Mouse (Mus musculus): ENCODE data around the gene Gm10778.
A peak's percentile ranks its signal among the peaks of the same experiment; 100 is the strongest.

DNA sequence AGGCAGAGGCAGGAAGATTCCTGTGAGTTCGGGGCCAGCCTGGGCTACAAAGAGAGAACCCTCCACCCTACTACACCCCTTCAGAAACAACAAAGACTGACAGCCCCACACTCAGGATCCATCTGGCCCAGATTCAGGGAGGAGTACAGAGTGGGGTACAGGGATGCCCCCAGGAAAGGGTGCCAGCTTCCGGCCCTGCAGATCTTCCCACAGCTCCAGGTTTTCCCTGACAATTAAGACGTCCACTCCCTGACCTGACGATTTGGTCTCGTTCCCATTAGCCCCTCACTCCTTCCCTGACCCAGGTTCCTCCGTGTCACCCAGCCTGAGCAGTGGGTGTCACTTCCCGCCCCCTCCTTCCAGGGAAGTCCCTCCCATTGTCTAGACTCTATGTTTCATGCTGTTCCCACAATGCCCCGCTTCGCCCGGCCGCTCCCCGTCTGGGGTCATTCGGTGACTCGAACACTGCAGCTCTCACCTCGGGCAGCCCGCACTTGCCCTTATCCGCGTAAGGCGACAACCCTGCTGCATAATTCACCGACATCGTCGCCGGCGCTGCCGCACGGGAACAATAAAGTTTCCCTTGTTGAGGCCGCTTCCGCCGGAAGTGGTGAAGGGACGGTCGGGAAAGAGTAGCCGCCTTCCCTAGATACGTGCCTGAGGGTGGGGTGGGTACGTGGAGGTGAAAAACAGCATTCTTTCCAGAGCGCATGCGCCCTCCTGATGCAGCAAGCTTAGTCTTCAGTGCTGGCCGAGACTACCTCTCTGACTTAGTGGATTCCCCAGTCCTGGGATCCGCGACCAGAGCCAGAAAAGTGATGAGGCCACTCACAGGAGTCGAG lies 21.6 kb upstream of the Gm10778 start, which contains the start of gene Sirt6:
- TF ChIP-seq CTCF (IDR thresholded peaks at IDR 0.05; ENCODE audit: borderline replicate concordance, control insufficient read depth, extremely low read depth, insufficient read depth, low read length, poor library complexity) (no peak), POLR2A (IDR thresholded peaks at IDR 0.05; ENCODE audit: control insufficient read depth, extremely low read depth, insufficient read depth, low read length, poor library complexity) (peak; percentile 84)
